Mouse (Mus musculus): ENCODE measurements around the gene Aqr. TPM values are rescaled to one million over a fixed set of nuclear protein-coding genes. Genes with fewer than 3 reads are reported as not detected.

Aqr gene
- total RNA-seq, 2 experiments from 2014 or later = 39.5 to 62.2 TPM

DNA sequence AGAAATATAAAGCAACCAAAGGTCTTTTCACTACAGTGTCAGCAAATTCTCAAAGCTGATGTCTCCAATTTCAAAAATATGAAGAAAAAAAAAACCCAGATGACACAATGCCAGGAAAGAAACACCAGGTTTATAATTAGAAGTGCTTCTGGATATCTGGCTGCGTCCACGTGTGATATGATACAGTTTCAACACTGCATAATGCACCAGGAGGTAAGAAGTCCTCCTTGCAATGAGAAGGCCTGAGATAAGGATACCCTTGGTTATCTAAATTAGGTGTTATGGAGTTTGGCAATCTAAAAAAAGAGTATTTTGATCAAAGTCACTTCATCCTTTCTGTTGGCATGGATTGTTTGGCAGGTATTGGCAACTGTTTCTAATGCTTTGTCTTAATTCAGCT is 114.9 kb downstream of the Aqr start:
- no peak for ATAC-seq (replicated peaks; ENCODE audit: poor library complexity)

DNA sequence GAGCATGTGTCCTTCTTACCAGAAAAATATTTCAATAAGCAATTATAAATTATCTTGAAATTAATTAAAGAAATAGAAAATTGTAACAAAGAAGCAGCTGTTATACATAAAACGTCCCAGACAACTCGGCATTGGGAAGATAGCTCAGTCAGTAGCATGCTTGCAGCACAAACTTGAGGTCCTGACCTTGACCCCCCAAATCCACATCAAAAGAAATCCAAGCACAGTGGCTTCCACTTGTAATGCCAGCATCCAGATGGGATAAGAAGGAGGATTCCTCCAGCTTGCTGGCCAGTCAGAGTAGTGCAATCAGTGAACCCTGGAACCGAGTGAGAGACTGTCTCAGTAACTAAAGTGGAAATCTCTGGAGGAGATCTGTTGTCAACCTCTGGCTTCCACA is 120.6 kb downstream of the Aqr start:
- no peak for ATAC-seq (replicated peaks; ENCODE audit: poor library complexity)

DNA sequence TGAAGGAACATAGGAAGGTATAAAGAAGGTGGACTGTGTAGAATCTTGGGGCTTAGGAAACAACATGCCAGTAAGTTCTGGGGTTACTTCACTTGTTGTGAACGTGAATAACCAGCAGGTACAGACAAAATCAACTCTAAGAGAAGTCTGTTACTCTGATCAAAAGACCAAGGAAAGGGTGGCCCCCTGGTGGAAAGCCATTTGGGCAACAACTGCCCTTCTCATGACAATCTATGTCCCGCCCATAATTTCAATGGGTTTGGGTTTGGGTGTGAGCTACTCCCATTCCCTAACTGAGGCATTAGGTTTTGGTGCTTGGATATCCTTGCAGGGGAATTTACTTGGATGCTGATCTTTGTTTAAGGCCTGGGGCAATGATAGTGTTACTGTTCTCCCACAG is 122.8 kb downstream of the Aqr start:
- ATAC-seq (replicated peaks; ENCODE audit: poor library complexity) = no peak

DNA sequence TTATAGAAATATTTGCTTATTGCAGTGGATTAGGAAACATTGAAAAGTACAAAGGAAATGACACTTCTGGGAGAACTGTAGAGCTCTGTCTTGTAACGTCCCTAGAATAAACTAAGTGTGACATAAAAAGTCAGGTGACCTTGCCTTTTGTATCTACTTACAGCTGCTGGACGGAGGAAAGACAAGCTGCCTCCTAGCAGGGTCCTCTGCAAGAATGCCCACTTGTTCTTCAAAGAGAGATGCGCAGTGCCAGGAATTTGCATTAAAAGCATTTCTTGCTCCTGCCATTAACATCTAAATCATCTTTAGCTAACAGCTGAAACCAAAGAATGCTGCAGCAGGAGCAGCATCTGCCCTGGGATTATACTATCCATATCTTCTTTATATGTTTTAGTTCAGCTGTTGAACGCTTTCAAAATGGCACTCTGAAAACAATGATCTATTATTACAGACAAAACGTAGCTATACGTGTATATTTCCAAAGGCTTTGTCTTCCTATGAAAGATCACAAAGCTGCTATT is 126.7 kb downstream of the Aqr start:
- ATAC-seq (replicated peaks; ENCODE audit: poor library complexity) = no peak

DNA sequence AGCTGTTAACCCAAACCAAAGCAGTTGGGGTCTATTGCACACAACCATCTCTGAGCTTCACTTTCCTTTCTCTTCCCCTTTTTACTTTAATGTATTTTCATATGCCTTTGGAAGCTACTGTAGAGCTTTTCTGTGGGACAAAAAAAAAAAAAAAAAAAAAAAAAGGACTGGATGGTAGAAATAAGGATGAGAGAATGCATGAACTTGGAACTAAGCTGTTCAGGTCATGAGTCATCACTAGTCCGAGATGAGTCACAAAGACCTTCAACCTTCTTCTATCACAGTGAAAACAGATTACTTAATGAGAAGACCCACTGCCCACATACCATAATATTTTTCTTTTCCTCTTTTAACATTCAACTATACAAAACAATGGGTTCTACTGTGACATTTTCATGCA is 127.2 kb downstream of the Aqr start:
- ATAC-seq (replicated peaks; ENCODE audit: poor library complexity) = no peak

DNA sequence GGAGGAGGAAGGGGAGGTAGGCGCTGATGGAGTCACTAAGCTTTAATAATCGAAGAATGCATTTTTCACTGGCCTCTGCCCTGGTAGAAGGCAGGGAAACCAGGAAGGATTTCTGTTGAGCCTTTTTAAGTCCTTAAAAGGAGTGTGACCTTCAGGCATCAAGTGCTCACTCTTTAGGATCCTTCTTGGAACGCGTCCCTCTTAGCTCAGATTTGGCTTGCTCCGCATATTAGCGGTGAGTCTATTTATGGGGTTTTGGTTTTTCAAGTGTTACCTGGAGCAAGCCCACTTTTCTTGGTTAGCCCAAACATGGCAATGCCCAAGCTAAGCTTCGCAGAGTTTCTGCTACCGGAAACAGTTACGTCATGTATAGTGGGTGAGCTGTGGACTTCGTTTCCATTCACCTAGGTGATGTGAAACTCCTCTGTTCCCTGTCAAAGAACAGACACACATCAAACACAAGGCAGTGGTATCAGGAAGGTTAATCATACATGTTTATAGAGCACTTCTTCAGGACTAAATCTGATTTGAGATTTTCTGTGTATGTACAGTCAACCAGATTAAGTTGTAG is 128.5 kb downstream of the Aqr start:
- no peak for ATAC-seq (replicated peaks; ENCODE audit: poor library complexity)

DNA sequence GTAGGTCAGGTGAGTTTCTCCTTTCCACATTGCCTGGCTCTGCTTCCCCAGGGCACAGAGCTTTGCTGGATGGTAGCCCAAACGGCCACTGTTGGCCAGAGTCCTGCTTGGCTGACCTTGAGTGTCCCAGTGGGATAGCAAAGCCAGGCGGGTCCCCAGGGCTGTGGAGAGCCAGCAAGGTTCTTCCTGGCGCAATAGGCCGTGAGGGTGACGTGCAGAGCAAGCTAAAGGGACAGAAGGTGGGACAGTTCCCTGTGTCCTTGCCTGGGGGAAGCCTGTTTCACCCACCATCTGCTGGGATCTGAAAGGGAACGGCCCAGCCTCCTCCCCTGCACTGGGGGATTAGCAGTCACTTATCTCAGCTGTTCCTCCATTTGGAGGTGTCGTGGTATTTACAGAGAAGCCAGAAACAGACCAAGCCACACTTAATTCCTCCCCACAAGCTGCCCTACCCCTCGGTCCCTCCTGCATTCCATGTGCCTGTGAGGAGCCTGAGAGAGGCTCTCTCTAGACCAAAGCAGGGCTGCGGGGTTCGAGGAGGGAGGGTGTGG is 129.4 kb downstream of the Aqr start:
- ATAC-seq (replicated peaks; ENCODE audit: poor library complexity) = no peak

DNA sequence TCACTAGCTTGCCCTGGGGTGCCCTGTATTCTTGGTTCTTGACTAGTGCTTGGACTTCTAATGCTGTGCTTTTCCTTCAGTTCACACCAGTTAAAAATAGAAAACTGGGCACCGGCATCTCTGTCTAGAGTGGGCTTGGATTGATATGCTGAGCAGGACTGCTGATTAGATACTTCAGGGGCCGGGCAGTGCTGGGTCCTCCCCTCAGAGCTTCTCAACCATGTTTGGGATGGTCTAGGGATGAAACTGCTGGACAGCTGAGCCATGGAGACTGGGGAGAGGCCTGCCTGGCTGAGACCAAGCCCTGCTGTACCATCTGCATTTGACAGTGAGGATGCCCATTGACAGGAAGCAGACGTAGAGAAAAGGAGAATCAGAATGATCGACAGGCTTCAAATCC is 132.7 kb downstream of the Aqr start:
- ATAC-seq (replicated peaks; ENCODE audit: poor library complexity) = no peak

DNA sequence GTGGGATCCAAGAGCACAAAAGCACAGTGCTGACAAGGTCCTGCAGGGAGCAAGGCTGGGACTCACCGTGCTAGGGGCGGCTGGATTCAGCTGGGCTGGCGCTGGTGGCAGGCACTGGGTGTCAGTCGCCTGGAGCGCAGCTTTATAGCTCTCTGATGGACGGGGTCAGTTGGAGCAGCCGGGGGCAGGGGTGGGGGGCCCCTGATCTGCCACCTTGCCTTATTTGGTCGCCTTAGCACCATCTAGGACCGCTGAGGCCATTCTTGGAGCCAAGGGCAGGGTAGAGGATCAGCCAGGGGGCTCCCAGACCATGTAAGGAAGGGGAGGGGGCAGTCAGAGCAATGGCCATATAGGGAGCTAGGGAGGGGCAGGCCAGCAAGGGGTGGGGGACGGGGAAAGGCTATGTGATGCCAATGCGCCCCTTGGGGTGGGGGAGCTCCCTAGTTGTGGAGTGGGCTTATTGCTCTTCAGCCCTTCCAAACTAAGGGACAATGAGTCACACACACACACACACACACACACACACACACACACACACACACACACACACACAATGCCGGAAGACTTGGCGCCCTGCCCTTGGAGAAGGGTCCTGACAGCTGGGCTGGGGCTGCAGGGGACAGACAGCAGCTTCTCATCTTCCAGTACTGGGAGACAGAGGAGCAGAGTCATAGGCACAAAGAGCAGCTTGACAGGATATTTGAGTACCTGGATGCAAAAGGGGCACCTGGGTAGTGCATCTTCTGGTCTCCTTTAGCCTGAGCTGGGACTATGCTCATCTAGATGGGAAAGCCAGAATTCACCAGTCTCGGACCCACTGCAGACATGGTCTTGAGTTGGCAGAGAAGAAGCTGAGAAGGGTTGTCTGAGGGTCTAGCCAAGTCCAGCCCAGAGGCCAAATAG is 133.9 kb downstream of the Aqr start, which contains the start of gene Actc1:
Gene Actc1 (minus strand): TSS at position 853 of the 903 bp plus-strand sequence.
- ATAC-seq (replicated peaks; ENCODE audit: poor library complexity) = no peak

DNA sequence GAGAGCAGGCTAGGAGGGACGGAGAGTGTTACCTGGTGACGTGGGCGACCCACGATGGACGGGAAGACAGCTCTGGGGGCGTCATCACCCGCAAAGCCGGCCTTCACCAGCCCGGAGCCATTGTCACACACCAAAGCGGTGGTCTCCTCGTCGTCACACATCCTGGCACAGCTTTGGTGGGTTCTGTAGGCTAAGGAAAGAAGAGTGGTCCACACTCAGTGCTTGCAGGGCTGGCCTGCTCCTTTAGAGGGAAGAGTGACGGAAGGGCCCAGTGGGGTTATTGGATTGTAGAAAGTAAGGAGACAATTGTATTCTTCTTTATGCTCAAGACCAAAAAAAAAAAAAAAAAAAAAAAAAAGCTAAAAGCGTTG is 135.0 kb downstream of the Aqr start:
- ATAC-seq (replicated peaks; ENCODE audit: poor library complexity) = no peak

Other genes with a start within 250 kb of the Aqr start
- gene Gjd2, start 173.4 kb downstream of the Aqr start, total RNA-seq (2015) = not detected in 2 replicates
- not detected in 2 replicates for gene Gjd2, start 173.4 kb downstream of the Aqr start, total RNA-seq (2017)
- not detected in 2 replicates for gene Actc1, start 133.5 kb downstream of the Aqr start, total RNA-seq (2015)
- gene Actc1, start 133.5 kb downstream of the Aqr start, total RNA-seq (2017) = not detected in 2 replicates
- 19.4 and 20.2 TPM in 2 replicates for gene Zfp770, start 14.4 kb upstream of the Aqr start, total RNA-seq (2015)
- 7.9 and 8.8 TPM in 2 replicates for gene Zfp770, start 14.4 kb upstream of the Aqr start, total RNA-seq (2017)